Mouse (Mus musculus): ENCODE data around the gene Slit3. TPM values are rescaled to one million over a fixed set of nuclear protein-coding genes. Genes with fewer than 3 reads are reported as not detected.

Gene Slit3
- polyA plus RNA-seq, 1 experiment from 2014 or later: 4.5 TPM

DNA sequence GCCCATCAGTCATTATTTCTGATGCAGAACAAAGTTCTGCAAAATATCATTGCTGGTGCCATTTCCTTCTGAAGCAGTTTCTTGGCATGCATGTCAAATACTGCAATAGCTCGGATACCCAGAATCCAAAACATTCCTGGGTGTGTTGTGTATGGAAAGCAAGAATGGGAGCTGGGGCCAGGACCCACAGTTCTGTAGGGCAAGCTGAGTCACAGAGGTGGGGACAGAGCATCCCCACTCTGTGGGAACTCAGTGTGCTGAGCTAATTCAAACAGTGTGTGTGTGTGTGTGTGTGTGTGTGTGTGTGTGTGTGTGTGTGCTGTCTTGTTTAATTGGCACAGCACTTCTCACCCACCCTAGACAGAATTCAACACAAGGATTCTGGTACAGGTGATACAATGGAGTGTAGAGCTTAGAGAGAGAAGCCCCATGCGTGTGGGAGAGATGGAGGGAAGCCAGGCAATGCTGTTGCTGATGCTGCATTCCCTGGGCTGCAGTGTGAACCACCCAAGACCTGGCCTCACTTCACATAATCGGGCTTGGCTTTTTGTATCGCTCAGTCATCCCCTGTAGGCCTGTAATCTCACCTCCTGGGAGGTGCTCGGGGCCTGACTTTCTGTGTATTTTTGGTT is 161.1 kb downstream of the Slit3 start:
- no peak overlapping the region for H3K4me2 ChIP-seq (ENCODE audit: low read length)
- ATAC-seq: no peak
- 78% methylated on average over 5 of the region's 5 CpGs for WGBS

DNA sequence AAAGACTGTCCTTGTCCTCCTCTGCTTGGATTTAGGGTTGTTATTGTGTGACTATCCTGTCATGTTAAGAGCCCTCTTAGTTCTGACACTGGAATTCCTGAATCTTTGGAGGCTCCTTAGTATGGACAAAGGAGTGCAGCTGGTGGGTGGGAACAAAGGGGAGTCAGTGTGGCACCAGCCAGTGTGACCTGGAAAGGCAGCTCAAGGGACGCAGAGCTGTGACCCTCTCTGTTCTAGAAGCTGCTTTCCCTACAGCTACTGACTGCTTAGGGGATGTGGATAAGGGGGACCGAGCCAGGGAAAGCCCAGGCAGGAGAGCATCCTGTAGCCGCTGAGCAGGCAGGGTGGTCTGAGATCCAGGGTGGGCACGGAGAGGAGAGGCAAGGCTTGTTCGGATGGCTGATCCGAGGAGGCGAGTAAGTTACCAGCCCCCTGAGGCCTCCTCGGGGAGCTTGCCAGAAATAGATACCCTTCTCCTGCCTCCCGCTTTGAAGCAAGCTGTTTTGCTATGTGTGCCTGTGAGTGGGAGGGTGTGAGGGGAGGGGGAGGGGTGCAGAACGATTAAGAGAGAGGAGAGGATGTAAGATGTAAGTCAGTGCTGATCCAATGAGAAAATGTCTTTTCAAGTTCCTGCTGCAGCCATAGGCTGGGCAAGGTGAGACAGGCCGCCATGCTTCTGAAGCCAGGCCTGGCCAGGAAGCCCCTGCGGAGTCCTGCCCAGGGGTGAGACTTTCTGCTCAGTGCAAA is 162.0 kb downstream of the Slit3 start:
- Histone ChIP-seq H3K4me3 (ENCODE audit: low read depth, low read length) (no peak overlapping the region), H3K4me1 (ENCODE audit: control insufficient read depth, insufficient read depth, low read length) (peaks cover 23% of the 10 kb centered on the region), H3K36me3 (ENCODE audit: control insufficient read depth, insufficient read depth, low read length) (no peaks in the 10 kb centered on the region), H3K9me3 (replicated peaks; ENCODE audit: control insufficient read depth, low read length, poor library complexity, severe bottlenecking) (no peaks in the 10 kb centered on the region), H3K27me3 (ENCODE audit: control insufficient read depth, insufficient read depth, low read depth, low read length) (no peaks in the 10 kb centered on the region; the same call in none of the 2 replicates), H3K4me2 (ENCODE audit: low read length) (peak overlapping the region; percentile 9; the same call in 1 of the 2 replicates), H3K9ac (ENCODE audit: low read depth, low read length) (0 out of 2 replicates have a peak overlapping the region, but pooled peaks have one; percentile 10), H3K27ac (ENCODE audit: low read length) (peak overlapping the region; percentile 6; the same call in 1 of the 2 replicates)
- WGBS: 15% methylated on average over 12 of the region's 12 CpGs
- ATAC-seq: peak; percentile 50

More for the DNA sequence above, 161.1 kb downstream of the Slit3 start:
- H3K9ac ChIP-seq (ENCODE audit: low read depth, low read length): no peak overlapping the region
- H3K36me3 ChIP-seq (ENCODE audit: control insufficient read depth, insufficient read depth, low read length): no peaks in the 10 kb centered on the region
- no peak overlapping the region for H3K27ac ChIP-seq (ENCODE audit: low read length)
- H3K27me3 ChIP-seq (ENCODE audit: control insufficient read depth, insufficient read depth, low read depth, low read length): no peaks in the 10 kb centered on the region; the same call in none of the 2 replicates
- no peak overlapping the region for H3K4me3 ChIP-seq (ENCODE audit: low read depth, low read length)
- no peaks in the 10 kb centered on the region for H3K9me3 ChIP-seq (replicated peaks; ENCODE audit: control insufficient read depth, low read length, poor library complexity, severe bottlenecking)
- H3K4me1 ChIP-seq (ENCODE audit: control insufficient read depth, insufficient read depth, low read length): peaks cover 22% of the 10 kb centered on the region

DNA sequence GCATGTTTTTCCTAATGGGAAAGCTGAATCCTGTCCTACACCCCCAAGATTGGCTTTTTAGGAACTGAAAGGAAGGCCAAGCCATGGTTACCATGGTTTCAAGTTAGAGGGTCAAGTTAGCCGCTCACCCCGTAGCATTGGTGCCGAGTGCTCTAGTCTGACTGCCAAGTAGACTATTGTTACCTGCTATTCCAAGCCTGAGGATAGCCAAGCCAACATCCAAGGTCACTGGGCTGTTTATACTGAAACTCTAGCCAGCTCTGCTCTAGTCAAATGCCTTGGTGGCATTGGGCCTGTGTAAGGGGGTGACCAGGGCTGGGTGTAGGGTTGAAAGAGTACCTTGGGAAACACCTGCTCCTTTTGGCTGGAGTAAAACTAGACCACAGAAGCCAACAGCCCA is 162.7 kb downstream of the Slit3 start:
- H3K27me3 ChIP-seq (ENCODE audit: control insufficient read depth, insufficient read depth, low read depth, low read length): no peaks in the 10 kb centered on the region; the same call in none of the 2 replicates
- H3K9me3 ChIP-seq (replicated peaks; ENCODE audit: control insufficient read depth, low read length, poor library complexity, severe bottlenecking): no peaks in the 10 kb centered on the region
- whole genome bisulfite sequencing: 13% methylated on average over 3 of the region's 3 CpGs
- no peak overlapping the region for H3K4me3 ChIP-seq (ENCODE audit: low read depth, low read length)
- H3K9ac ChIP-seq (ENCODE audit: low read depth, low read length): no peak overlapping the region
- no peak overlapping the region for H3K4me2 ChIP-seq (ENCODE audit: low read length)
- H3K27ac ChIP-seq (ENCODE audit: low read length): no peak overlapping the region
- peaks cover 23% of the 10 kb centered on the region for H3K4me1 ChIP-seq (ENCODE audit: control insufficient read depth, insufficient read depth, low read length)
- peak; percentile 46; the same call in 1 of the 2 replicates for ATAC-seq
- H3K36me3 ChIP-seq (ENCODE audit: control insufficient read depth, insufficient read depth, low read length): no peaks in the 10 kb centered on the region

DNA sequence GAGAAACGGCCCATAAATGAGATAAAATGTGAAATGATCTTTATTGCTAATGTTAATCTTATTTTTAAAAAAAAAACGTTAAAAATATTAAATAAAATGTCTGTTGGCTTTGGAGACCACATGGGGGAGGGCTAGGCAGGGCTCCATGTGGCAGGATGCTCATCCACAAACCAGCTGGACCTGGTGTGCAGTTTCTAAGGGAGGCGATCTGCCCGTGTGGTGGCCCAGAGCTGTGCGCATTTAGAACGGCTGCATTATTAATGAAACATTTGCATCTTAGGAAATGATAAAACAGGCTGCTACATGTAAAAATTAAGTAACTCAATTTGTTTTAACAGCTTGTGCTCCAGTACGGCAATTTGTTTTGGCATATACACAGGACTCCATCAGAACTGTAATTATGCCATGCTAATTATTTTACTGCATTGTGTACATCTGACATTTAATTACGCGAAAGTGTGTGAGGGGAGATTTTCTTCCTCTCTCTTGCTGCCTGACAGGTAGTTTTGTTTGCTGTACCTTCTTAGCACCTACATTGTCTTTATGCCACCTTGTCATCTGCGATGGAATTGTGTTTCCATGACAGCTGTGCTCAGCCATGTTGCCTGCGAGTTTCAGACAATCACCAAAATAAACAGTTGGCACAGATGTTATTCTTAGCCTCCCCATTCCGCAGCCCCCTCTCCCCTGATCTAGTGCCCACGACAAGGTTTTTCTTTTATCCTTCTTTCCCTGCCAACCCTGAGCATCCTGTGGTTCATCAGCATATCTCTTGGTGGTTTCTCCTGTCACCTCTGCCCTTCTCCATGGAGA is 165.8 kb downstream of the Slit3 start:
- Histone ChIP-seq H3K27me3 (ENCODE audit: control insufficient read depth, insufficient read depth, low read depth, low read length) (no peaks in the 10 kb centered on the region; the same call in 1 of the 2 replicates), H3K4me2 (ENCODE audit: low read length) (no peak overlapping the region), H3K4me3 (ENCODE audit: low read depth, low read length) (no peak overlapping the region), H3K36me3 (ENCODE audit: control insufficient read depth, insufficient read depth, low read length) (no peaks in the 10 kb centered on the region), H3K9ac (ENCODE audit: low read depth, low read length) (no peak overlapping the region), H3K27ac (ENCODE audit: low read length) (no peak overlapping the region), H3K4me1 (ENCODE audit: control insufficient read depth, insufficient read depth, low read length) (peaks cover 23% of the 10 kb centered on the region), H3K9me3 (replicated peaks; ENCODE audit: control insufficient read depth, low read length, poor library complexity, severe bottlenecking) (no peaks in the 10 kb centered on the region)
- no peak for ATAC-seq
- WGBS: 63% methylated on average over 13 of the region's 13 CpGs

DNA sequence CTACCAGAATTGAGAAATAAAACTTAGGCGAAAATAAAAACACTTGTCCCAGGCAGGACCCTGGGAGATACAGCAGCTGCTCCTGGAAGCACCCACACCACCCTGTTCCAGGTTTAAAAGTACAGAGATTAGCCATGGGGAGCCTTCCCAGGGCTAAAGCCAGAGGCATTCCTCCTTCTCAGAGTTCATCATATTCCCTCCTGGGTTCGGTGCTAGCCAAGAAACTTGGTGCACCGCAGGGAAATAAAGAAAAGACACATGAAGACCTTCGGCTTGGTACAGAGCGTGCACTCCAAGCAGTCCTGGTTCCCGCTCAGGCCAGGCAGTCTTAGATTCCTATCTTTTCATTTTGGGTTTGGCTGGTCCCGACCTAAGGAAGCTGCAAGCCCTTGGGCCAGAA is 167.0 kb downstream of the Slit3 start:
- H3K4me1 ChIP-seq (ENCODE audit: control insufficient read depth, insufficient read depth, low read length): peaks cover 17% of the 10 kb centered on the region
- H3K9ac ChIP-seq (ENCODE audit: low read depth, low read length): no peak overlapping the region
- H3K4me2 ChIP-seq (ENCODE audit: low read length): no peak overlapping the region
- H3K27ac ChIP-seq (ENCODE audit: low read length): no peak overlapping the region
- no peak overlapping the region for H3K4me3 ChIP-seq (ENCODE audit: low read depth, low read length)
- no peaks in the 10 kb centered on the region; the same call in 1 of the 2 replicates for H3K27me3 ChIP-seq (ENCODE audit: control insufficient read depth, insufficient read depth, low read depth, low read length)
- no peak for ATAC-seq
- WGBS: 93% methylated on average over 7 of the region's 7 CpGs
- no peaks in the 10 kb centered on the region for H3K9me3 ChIP-seq (replicated peaks; ENCODE audit: control insufficient read depth, low read length, poor library complexity, severe bottlenecking)
- H3K36me3 ChIP-seq (ENCODE audit: control insufficient read depth, insufficient read depth, low read length): no peaks in the 10 kb centered on the region

DNA sequence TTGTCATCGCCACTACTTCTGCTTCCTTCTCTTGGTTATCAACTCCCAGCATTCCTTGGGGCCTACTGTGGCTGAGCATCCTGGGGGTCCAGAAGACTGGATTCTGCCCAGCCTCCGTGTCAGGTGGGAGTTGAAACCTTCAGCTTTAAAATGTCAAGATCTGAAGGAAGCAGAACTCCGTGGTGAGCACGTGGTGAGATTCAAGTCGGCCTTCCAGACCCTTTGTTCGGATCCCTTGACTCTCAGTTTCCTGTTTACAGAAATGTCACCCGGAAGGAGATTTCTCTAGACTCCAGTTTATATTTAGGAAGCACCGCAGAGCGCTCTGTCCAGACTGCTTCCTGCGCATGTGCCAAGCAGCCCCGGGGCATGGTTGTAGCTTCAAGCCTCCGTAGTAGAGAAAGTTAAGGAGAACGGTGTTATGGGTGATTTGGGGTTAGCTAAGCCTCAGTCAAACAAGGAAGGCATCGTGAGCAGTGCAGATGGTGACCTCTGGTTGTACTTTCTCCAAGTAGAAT is 167.8 kb downstream of the Slit3 start:
- Histone ChIP-seq H3K27ac (ENCODE audit: low read length) (no peak overlapping the region), H3K4me2 (ENCODE audit: low read length) (no peak overlapping the region), H3K36me3 (ENCODE audit: control insufficient read depth, insufficient read depth, low read length) (no peaks in the 10 kb centered on the region), H3K9ac (ENCODE audit: low read depth, low read length) (no peak overlapping the region), H3K9me3 (replicated peaks; ENCODE audit: control insufficient read depth, low read length, poor library complexity, severe bottlenecking) (no peaks in the 10 kb centered on the region), H3K4me3 (ENCODE audit: low read depth, low read length) (no peak overlapping the region), H3K27me3 (ENCODE audit: control insufficient read depth, insufficient read depth, low read depth, low read length) (no peaks in the 10 kb centered on the region; the same call in 1 of the 2 replicates), H3K4me1 (ENCODE audit: control insufficient read depth, insufficient read depth, low read length) (peaks cover 10% of the 10 kb centered on the region)
- WGBS: 89% methylated on average over 14 of the region's 14 CpGs
- no peak for ATAC-seq

DNA sequence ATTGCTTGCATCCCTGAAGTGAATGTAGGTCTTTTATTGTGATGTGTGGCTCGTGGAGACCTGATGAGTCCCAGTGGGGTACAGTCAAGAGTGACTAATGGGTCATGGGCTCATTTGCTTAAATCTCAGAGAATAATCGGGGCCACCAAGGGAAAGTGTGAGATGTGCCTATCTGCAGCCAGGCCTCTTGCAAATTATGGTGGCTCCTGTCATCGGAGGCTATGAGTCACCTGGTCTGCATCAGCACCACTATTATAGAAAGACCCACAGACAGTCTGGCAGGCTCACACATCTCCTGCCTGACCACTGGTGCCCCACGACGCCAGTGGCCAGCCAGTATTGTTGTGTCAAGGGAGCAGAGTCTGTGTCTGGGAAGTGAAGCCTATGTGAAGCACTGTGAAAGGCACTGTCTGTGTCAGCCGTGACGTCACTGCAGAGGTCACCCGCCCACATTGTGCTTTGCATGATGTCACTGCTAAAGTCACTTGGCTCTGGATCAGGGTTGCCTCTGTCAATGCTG is 171.3 kb downstream of the Slit3 start:
- WGBS: 81% methylated on average over 8 of the region's 8 CpGs
- H3K9ac ChIP-seq (ENCODE audit: low read depth, low read length): no peak overlapping the region
- no peaks in the 10 kb centered on the region for H3K27me3 ChIP-seq (ENCODE audit: control insufficient read depth, insufficient read depth, low read depth, low read length)
- H3K4me3 ChIP-seq (ENCODE audit: low read depth, low read length): no peak overlapping the region
- ATAC-seq: no peak
- H3K4me2 ChIP-seq (ENCODE audit: low read length): no peak overlapping the region
- H3K36me3 ChIP-seq (ENCODE audit: control insufficient read depth, insufficient read depth, low read length): no peaks in the 10 kb centered on the region
- H3K4me1 ChIP-seq (ENCODE audit: control insufficient read depth, insufficient read depth, low read length): no peaks in the 10 kb centered on the region
- no peak overlapping the region for H3K27ac ChIP-seq (ENCODE audit: low read length)
- H3K9me3 ChIP-seq (replicated peaks; ENCODE audit: control insufficient read depth, low read length, poor library complexity, severe bottlenecking): no peaks in the 10 kb centered on the region

DNA sequence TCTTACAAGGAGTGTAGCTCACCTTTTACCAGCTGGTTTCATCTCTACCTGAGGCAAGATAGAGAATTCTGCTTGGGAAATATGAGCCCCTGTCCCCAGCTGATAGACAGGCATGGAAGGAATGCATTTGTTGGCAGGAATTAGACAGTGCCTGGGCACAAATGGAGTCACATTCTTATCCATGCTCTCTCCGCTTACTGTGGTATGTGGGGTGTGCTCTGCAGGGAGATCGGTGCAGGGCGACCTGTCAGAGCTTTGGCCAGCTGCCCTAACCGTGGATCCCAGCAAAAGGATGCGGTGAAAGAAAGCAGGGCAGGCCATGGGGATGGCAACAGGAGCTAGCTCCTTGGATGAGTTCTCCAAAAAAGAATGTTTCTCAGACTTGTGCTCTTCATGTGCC is 172.2 kb downstream of the Slit3 start:
- Histone ChIP-seq H3K9me3 (replicated peaks; ENCODE audit: control insufficient read depth, low read length, poor library complexity, severe bottlenecking) (no peaks in the 10 kb centered on the region), H3K36me3 (ENCODE audit: control insufficient read depth, insufficient read depth, low read length) (no peaks in the 10 kb centered on the region), H3K4me1 (ENCODE audit: control insufficient read depth, insufficient read depth, low read length) (no peaks in the 10 kb centered on the region), H3K4me2 (ENCODE audit: low read length) (no peak overlapping the region), H3K9ac (ENCODE audit: low read depth, low read length) (no peak overlapping the region), H3K27ac (ENCODE audit: low read length) (no peak overlapping the region), H3K27me3 (ENCODE audit: control insufficient read depth, insufficient read depth, low read depth, low read length) (no peaks in the 10 kb centered on the region), H3K4me3 (ENCODE audit: low read depth, low read length) (no peak overlapping the region)
- ATAC-seq: no peak
- 80% methylated on average over 5 of the region's 5 CpGs for WGBS

Measured in midbrain, embryonic 16.5 days (tissue).